Mouse (Mus musculus): ENCODE data around the gene Mycbp. TPM values are rescaled to one million over a fixed set of nuclear protein-coding genes. Genes with fewer than 3 reads are reported as not detected.

Mycbp gene
- total RNA-seq, 2 experiments from 2014 or later = 34.5 to 44.8 TPM

DNA sequence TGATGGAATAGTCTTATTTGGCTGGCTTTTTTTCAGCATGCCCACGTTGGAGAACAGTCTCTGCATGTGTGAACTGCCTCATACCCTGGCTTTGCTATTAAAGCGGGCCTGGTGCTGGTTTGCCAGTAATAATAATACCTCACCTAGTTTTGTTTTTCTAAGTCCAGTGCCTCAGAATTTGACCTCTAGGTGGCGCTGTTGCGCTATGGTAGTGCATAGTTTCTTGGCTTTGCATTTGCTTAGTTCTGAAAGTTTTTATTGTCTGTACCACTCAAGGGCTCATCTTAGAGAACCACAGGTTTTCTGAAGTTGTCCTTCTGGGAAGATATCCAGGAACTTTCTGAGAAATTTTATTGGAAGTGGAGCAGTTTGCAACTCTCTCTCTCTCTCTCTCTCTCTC lies 35.2 kb downstream of the Mycbp start:
- ATAC-seq (replicated peaks; ENCODE audit: poor library complexity) = peak; percentile 69

GRCm38 (mm10) chr4:123940878-123941277 lies 36.2 kb downstream of the Mycbp start:
- peak; percentile 91 for ATAC-seq (replicated peaks; ENCODE audit: poor library complexity)

DNA sequence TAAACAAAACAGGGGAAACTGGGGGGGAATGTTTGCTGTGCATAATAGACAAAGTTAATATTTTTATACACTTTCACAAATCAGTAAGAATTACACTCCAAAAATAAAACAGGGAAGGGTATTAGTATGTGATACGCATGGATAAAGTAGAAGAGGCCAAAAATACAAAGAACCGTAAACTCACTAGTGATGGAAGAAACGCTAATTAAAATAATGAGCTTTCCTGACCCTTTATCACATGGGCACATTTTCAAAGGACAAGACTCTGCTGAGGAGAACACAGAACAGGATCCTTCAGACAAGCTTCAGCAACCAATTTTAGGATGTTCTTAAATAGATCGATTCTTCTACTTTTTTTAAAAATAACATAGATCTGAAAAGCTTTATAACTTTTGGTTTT lies 42.1 kb downstream of the Mycbp start:
- ATAC-seq (replicated peaks; ENCODE audit: poor library complexity) = no peak

GRCm38 (mm10) chr4:123947149-123947548 lies 42.5 kb downstream of the Mycbp start:
- ATAC-seq (replicated peaks; ENCODE audit: poor library complexity) = no peak

DNA sequence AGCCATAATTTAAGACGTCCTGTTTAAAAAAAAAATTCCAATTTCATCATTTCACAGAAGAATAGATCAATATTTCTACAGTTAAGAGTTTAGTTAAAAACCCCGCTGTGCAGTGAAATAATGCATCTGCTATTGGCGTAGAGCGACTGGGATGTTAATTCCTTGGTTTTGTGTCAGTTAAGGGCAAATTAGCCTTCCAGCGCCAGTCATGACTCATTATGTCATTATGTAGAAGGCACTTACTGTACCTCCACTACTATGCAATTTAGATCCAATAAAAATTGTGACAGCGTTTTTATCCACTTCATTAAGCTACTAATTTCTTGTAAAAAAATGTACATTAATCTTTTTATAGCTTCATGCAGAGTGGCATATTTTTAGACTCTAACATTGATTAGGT lies 44.3 kb downstream of the Mycbp start:
- no peak for ATAC-seq (replicated peaks; ENCODE audit: poor library complexity)

GRCm38 (mm10) chr4:123949649-123950048 lies 45.0 kb downstream of the Mycbp start:
- no peak for ATAC-seq (replicated peaks; ENCODE audit: poor library complexity)

GRCm38 (mm10) chr4:123952059-123952458 lies 47.4 kb downstream of the Mycbp start:
- ATAC-seq (replicated peaks; ENCODE audit: poor library complexity) = peak; percentile 88

DNA sequence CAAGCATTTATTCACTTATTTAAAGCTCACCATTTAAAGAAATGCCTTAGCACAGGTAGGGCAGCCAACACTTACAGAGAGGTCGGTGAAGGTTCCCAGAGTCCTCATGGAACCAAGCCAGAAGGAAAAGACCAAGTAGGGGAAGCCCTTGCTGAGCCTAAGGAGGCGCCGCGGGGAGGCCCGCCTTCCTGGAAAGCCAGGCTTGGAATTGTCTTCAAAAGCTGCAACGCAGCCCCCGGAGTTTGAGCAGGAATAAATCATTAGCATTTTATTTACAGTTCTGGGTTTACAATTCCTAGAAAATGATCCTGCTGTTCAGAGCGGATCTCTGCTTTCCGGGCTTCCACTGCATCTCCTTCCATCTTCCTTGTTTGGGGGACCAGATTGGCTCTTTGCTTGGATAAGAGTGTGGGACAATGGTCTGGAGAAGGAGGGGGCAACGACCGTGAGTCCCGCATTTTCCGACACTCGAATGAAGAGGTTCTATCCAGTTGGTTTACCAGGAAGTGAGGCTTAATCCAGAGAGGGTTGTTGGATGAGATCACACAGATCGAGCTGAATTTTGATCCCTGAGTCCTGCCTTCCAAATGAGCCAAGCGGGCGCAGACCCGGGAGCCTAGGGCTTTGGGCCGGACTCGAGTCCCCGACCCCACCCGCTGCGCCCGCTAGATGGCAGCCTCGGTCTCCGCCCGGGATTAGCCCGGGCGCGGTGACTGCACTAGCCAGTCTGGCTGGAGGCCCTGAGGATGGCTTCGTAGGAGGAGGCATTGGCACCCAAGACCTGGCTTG lies 52.3 kb downstream of the Mycbp start:
- ATAC-seq (replicated peaks; ENCODE audit: poor library complexity) = peak; percentile 96

DNA sequence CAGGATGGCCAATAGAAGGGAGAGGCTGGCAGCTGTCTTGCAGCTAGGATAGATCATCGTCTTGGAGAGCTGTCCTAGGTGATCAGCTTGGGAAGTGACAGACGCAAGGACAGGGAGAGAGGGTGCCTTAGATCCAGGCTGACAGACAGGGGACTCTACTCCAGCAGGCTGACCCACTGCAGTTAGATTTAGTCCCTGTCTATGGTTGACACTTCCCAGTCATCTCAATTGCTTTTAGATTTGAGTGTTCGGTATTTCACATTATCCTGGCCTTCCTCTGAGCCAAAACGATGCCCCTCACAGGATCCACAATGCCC lies 52.8 kb downstream of the Mycbp start:
- ATAC-seq (replicated peaks; ENCODE audit: poor library complexity) = no peak

DNA sequence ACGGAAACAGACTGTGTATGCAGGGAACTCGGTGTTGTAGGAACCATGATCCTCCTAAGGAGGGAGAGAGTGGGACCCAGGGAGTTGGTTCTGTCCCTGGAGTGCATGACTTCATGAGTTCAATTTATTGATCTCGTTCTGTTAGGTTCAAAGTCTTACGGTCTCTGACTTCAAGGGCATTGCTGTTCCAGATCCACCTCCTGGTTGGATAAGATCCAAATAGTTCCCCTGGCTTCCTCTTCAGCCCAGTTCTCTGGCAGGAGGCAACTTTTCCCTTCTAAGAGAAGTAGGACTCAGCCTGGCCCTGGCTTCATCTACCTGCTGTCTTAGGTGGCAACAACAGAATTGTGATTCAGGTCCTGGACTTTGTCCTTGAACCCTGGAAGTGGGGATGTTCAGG lies 53.3 kb downstream of the Mycbp start:
- ATAC-seq (replicated peaks; ENCODE audit: poor library complexity) = no peak

DNA sequence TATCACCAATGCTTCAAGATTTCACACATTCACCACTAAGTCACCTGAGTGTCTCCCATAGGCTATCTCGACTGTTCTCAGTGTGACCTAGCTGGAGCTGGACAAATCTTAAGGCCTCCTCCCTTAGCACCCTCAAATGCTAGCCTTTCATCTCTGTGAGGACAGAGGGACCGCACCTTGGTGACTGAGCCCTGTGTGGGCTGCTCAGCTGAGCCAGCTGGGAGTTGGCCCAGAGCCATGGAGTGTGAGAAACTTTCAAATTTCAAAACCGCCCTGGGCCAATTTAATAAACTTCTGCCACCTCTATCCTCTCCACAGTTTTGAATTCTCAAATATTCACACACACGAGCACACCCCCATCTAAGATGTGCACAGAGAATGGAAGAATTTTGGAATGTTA lies 56.3 kb downstream of the Mycbp start:
- ATAC-seq (replicated peaks; ENCODE audit: poor library complexity) = no peak

Other genes with a start within 250 kb of the Mycbp start
- 103 and 130 TPM in 2 replicates for gene Macf1, start 220.5 kb upstream of the Mycbp start, total RNA-seq (2015)
- gene Macf1, start 220.5 kb upstream of the Mycbp start, total RNA-seq (2017) = 123 and 159 TPM in 2 replicates
- gene Ndufs5, start 186.6 kb upstream of the Mycbp start, total RNA-seq (2015) = 150 and 160 TPM in 2 replicates
- 142 and 157 TPM in 2 replicates for gene Ndufs5, start 186.6 kb upstream of the Mycbp start, total RNA-seq (2017)
- gene Akirin1, start 154.5 kb upstream of the Mycbp start, total RNA-seq (2015) = 49.4 and 54.2 TPM in 2 replicates
- gene Akirin1, start 154.5 kb upstream of the Mycbp start, total RNA-seq (2017) = 18.5 and 25.5 TPM in 2 replicates
- gene Rhbdl2, start 117.0 kb upstream of the Mycbp start, total RNA-seq (2015) = not detected in 2 replicates
- gene Rhbdl2, start 117.0 kb upstream of the Mycbp start, total RNA-seq (2017) = not detected in 2 replicates
- gene 4933427I04Rik, start 45.2 kb upstream of the Mycbp start, total RNA-seq (2015) = not detected in 2 replicates
- not detected in 2 replicates for gene 4933427I04Rik, start 45.2 kb upstream of the Mycbp start, total RNA-seq (2017)
- 33.7 and 42.3 TPM in 2 replicates for gene Rragc, start 12.6 kb downstream of the Mycbp start, total RNA-seq (2015)
- gene Rragc, start 12.6 kb downstream of the Mycbp start, total RNA-seq (2017) = 35.7 and 37.0 TPM in 2 replicates
- gene 4930535I16Rik, start 13.2 kb downstream of the Mycbp start, total RNA-seq (2015) = not detected in 2 replicates
- not detected in 2 replicates for gene 4930535I16Rik, start 13.2 kb downstream of the Mycbp start, total RNA-seq (2017)

Measured in megakaryocyte progenitor cell, adult 5-6 weeks (primary cell).